Mouse (Mus musculus): ENCODE measurements around the gene Dupd1. TPM values are rescaled to one million over a fixed set of nuclear protein-coding genes. Genes with fewer than 3 reads are reported as not detected.
"Not testable (repeated sequence)": the region's sequence is repeated elsewhere in the genome, so short reads cannot be mapped to it uniquely, and the experiment has no call there.

The Dupd1 gene
- polyA plus RNA-seq, 1 experiment from 2014 or later, result not detected

DNA sequence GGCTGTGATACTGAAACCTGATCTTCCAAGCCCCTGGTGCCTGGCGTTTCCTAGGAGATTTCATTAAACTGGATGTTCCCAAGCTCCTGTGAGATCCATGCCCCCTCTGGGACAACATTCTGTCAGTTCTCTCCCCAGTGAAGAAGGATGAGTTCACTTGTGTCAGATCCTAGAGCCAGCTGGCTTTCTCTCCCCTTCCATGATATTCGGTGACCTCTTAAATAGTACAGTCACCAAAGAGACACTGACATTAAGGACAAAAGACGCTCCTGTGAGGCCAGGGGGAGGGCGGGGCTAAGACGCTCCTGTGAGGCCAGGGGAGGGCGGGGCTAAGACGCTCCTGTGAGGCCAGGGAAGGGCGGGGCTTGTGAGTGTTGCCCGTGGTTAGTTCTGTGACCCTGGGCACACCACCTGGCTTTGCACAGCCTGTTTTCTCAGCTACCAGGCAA is 31.7 kb downstream of the Dupd1 start:
- Histone ChIP-seq H3K27me3 (ENCODE audit: poor library complexity, severe bottlenecking) (peaks cover 25% of the 10 kb centered on the region), H3K36me3 (replicated peaks) (no peaks in the 10 kb centered on the region), H3K4me1 (peaks cover 75% of the 10 kb centered on the region), H3K27ac (peak overlapping the region; percentile 87), H3K9me3 (no peaks in the 10 kb centered on the region), H3K4me3 (peak overlapping the region; percentile 46)
- WGBS, result under 1% methylated on average over 9 of the region's 9 CpGs
- peak; percentile 86 for DNase-seq (ENCODE audit: extremely low spot score, low spot score)

DNA sequence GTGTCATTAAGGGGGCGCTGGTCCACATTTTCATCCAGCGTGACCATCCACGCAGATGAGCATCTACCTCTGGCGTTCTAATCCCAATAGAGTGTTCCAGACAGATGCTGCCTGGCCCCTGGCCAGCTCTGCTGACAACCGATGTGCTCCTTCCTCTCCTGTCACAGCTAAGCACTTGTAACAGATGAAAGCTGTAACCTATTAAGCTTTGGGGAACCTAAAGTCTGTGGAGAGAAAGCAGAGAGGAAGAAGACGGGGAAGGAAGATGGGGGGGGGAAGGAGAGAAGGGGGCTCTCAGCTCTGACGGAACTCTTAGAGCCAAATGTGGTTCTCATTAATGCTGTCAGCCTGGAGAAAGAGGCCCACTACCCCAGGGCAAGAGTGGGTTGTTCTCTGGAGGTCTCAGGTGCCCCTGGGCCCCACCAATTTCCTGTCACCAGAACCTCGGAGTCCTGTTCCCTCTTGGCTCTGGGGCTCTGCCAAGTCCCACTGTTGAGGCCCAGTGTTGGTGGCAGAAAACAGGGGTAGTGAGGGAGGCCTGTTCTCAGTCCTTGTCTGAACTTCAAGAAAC is 34.7 kb downstream of the Dupd1 start:
- H3K4me1 ChIP-seq, result peaks cover 62% of the 10 kb centered on the region
- H3K36me3 ChIP-seq (replicated peaks), result no peaks in the 10 kb centered on the region
- H3K27ac ChIP-seq, result peak overlapping the region; percentile 77
- H3K27me3 ChIP-seq (ENCODE audit: poor library complexity, severe bottlenecking), result no peaks in the 10 kb centered on the region
- no peak for DNase-seq (ENCODE audit: extremely low spot score, low spot score)
- 59% methylated on average over 8 of the region's 8 CpGs for WGBS
- H3K9me3 ChIP-seq, result no peaks in the 10 kb centered on the region
- H3K4me3 ChIP-seq, result no peak overlapping the region

DNA sequence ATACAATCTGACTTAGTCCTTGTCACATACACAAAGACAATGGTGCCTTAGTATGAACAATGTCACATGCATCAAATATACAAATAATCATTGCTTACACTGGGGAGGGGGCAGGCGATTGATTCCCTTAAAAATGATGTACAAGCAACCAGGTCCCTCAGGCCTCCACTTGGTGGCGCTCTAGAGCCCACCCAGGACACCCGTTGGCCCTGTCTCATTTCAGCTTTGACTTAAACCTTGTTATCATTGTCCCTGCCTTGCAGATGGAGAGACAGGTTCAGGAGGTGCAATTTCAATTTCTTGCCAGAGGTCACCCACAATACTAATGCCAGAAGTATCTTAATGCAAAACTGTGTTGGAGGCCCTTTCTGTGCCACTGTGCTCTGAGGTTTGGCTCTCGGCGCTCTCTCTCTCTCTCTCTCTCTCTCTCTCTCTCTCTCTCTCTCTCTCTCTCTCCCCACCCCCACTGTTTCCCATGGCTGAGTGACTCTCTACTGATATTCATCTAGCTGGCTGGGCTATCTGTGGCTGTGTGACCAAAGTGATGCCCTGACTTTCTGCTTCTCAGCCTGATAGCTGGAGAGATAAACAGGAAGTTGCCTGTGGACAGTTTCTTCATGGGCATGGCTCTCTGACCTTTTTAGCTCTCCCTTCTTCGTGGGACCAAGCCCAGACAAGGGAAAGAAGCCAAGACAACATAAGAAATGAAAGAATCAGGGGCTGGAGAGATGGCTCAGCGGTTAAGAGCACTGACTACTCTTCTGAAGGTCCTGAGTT is 35.7 kb downstream of the Dupd1 start:
- Histone ChIP-seq H3K4me3 (no peak overlapping the region), H3K4me1 (peaks cover 51% of the 10 kb centered on the region)
- WGBS, result 41% methylated on average over 7 of the region's 7 CpGs

DNA sequence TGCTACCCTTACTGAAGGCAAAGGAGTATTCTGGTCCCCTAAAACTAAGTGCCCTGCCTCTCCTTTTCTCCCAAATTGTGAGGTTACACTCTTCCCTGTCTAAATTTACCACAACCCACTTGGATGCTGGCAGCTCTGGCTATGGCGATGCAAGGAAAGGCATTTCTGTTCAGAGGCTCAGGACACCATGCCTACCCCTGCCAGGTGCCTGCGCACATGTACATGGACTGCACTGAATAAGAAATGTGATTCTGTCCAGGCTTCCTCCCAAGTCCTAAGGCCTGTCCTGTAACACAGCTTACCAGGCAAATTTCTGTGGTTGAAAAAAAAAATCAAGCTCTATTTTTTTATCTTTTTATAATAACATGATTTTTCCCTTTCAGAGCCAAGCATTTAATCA is 38.2 kb downstream of the Dupd1 start:
- no peak overlapping the region for H3K27ac ChIP-seq
- 0 out of 2 replicates have a peak, but pooled peaks cover 9% of the 10 kb centered on the region for H3K36me3 ChIP-seq (replicated peaks)
- WGBS, result 87% methylated on average over 2 of the region's 2 CpGs
- peaks cover 33% of the 10 kb centered on the region for H3K4me1 ChIP-seq
- H3K4me3 ChIP-seq, result no peak overlapping the region
- H3K27me3 ChIP-seq (ENCODE audit: poor library complexity, severe bottlenecking), result no peaks in the 10 kb centered on the region
- no peaks in the 10 kb centered on the region for H3K9me3 ChIP-seq
- DNase-seq (ENCODE audit: extremely low spot score, low spot score), result no peak

More for the DNA sequence above, 35.7 kb downstream of the Dupd1 start:
- H3K9me3 ChIP-seq, result no peaks in the 10 kb centered on the region
- peak overlapping the region; percentile 72; the same call in 1 of the 2 replicates for H3K27ac ChIP-seq
- peak; percentile 42 for DNase-seq (ENCODE audit: extremely low spot score, low spot score)
- no peaks in the 10 kb centered on the region for H3K27me3 ChIP-seq (ENCODE audit: poor library complexity, severe bottlenecking)
- no peaks in the 10 kb centered on the region for H3K36me3 ChIP-seq (replicated peaks)

DNA sequence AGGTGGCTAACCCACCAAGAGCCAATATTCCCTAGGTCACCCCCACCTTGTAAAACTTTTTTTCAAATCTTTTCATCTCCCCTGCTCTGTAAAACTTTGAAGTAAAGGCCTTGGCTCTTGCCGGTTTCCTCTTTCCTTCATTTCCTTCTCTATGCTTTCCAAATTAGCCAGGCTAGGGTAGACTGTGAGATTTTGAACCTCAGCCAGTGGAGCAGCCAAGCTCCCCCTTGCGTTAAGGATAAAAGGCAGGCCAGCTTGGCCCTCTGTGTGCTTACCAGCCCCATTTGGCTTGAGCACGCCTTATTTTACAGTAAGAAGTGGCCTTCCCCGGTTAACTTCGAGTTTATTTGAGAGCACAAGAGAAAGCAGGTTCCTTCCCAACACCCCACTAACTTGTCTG is 39.9 kb downstream of the Dupd1 start:
- WGBS, result 78% methylated on average over 5 of the region's 5 CpGs
- H3K36me3 ChIP-seq (replicated peaks), result peaks cover 26% of the 10 kb centered on the region
- DNase-seq (ENCODE audit: extremely low spot score, low spot score), result no peak
- peaks cover 21% of the 10 kb centered on the region for H3K4me1 ChIP-seq
- no peaks in the 10 kb centered on the region for H3K9me3 ChIP-seq
- H3K27ac ChIP-seq, result no peak overlapping the region
- no peak overlapping the region for H3K4me3 ChIP-seq
- H3K27me3 ChIP-seq (ENCODE audit: poor library complexity, severe bottlenecking), result no peaks in the 10 kb centered on the region

DNA sequence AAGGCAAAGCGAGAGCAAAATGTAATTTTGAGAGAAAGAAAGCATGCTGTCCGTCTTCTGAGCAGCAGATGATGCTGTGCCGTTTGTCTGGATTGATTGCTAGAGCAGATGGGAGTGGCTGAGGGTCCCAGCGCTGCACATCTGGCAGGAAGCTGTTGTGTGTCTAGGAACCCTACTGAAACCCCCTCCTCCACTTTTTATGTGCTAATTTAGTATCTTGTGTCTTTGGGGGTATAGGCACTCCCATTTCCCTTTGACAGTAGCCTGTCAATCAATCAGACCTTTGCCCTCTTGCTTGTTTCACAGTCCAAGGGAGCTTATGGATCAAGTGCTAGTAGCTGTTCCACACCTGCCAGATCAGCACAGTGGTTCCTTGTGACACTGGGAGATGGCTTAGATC is 41.3 kb downstream of the Dupd1 start:
- no peak overlapping the region for H3K27ac ChIP-seq
- WGBS, result 75% methylated on average over 4 of the region's 4 CpGs

DNA sequence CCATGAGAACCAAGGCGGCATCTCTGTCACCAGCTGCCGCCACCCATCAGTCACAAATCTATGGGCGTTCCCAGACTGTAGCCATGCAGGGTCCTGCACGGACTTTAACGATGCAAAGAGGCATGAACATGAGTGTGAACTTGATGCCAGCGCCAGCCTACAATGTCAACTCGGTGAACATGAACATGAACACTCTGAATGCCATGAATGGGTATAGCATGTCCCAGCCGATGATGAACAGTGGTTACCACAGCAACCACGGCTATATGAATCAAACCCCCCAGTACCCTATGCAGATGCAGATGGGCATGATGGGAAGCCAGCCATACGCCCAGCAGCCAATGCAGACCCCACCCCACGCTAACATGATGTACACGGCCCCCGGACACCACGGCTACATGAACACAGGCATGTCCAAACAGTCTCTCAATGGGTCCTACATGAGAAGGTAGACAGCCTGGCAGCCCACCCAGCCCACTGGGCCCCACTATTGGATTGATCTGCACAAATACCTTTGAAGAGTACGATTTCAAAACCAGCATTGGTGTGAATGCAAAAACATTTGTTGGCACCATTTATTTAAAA is 43.9 kb downstream of the Dupd1 start:
- not testable (repeated sequence) for DNase-seq (ENCODE audit: extremely low spot score, low spot score); H3K9me3 ChIP-seq; H3K27me3 ChIP-seq (ENCODE audit: poor library complexity, severe bottlenecking); H3K4me1 ChIP-seq; H3K4me3 ChIP-seq; H3K27ac ChIP-seq
- H3K36me3 ChIP-seq (replicated peaks), result peaks cover 65% of the 10 kb centered on the region
- 94% methylated on average over 15 of the region's 15 CpGs for WGBS

More for the DNA sequence above, 41.3 kb downstream of the Dupd1 start:
- no peak for DNase-seq (ENCODE audit: extremely low spot score, low spot score)
- no peak overlapping the region for H3K4me3 ChIP-seq
- H3K4me1 ChIP-seq, result peaks cover 12% of the 10 kb centered on the region; the same call in 1 of the 2 replicates
- peaks cover 40% of the 10 kb centered on the region for H3K36me3 ChIP-seq (replicated peaks)
- no peaks in the 10 kb centered on the region for H3K27me3 ChIP-seq (ENCODE audit: poor library complexity, severe bottlenecking)
- no peaks in the 10 kb centered on the region for H3K9me3 ChIP-seq

DNA sequence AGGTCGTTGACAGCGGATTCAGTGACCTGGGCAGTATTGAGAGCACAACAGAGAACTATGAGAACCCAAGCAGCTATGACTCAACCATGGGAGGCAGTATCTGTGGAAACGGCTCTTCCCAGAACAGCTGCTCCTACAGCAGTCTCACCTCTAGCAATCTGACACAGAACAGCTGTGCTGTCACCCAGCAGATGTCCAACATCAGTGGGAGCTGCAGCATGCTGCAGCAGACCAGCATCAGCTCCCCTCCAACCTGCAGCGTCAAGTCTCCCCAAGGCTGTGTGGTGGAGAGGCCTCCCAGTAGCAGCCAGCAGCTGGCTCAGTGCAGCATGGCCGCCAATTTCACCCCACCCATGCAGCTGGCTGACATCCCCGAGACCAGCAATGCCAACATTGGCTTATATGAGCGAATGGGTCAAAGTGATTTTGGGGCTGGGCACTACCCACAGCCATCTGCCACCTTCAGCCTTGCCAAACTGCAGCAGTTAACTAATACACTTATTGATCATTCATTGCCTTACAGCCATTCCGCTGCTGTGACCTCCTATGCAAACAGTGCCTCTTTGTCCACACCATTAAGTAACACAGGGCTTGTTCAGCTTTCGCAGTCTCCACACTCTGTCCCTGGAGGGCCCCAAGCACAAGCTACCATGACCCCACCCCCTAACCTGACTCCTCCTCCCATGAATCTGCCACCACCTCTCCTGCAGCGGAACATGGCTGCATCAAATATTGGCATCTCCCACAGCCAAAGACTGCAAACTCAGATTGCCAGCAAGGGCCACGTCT is 44.5 kb downstream of the Dupd1 start:
- DNase-seq (ENCODE audit: extremely low spot score, low spot score), result no peak
- H3K27me3 ChIP-seq (ENCODE audit: poor library complexity, severe bottlenecking), result no peaks in the 10 kb centered on the region
- H3K4me1 ChIP-seq, result 0 out of 2 replicates have a peak, but pooled peaks cover 6% of the 10 kb centered on the region
- no peak overlapping the region for H3K4me3 ChIP-seq
- H3K9me3 ChIP-seq, result no peaks in the 10 kb centered on the region
- 88% methylated on average over 11 of the region's 11 CpGs for WGBS
- peaks cover 72% of the 10 kb centered on the region for H3K36me3 ChIP-seq (replicated peaks)
- H3K27ac ChIP-seq, result no peak overlapping the region

DNA sequence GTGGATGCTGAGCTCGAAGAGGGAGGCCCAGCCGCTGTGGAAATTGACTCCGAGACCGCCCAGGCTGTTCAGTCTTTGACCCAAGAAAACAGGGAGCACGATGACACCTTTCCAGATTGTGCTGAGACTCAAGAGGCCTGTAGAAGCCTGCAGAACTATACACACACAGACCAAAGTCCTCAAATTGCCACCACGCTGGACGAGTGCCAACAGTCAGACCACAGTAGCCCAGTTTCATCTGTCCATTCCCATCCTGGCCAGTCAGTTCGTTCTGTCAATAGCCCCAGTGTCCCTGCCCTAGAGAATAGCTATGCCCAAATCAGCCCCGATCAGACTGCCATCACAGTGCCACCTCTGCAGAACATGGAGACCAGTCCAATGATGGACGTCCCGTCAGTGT is 45.2 kb downstream of the Dupd1 start:
- DNase-seq (ENCODE audit: extremely low spot score, low spot score), result no peak
- WGBS, result 96% methylated on average over 11 of the region's 11 CpGs
- H3K27ac ChIP-seq, result no peak overlapping the region
- H3K9me3 ChIP-seq, result no peaks in the 10 kb centered on the region
- H3K4me1 ChIP-seq, result 0 out of 2 replicates have a peak, but pooled peaks cover 6% of the 10 kb centered on the region
- H3K4me3 ChIP-seq, result no peak overlapping the region
- H3K36me3 ChIP-seq (replicated peaks), result peaks cover 78% of the 10 kb centered on the region
- no peaks in the 10 kb centered on the region for H3K27me3 ChIP-seq (ENCODE audit: poor library complexity, severe bottlenecking)

DNA sequence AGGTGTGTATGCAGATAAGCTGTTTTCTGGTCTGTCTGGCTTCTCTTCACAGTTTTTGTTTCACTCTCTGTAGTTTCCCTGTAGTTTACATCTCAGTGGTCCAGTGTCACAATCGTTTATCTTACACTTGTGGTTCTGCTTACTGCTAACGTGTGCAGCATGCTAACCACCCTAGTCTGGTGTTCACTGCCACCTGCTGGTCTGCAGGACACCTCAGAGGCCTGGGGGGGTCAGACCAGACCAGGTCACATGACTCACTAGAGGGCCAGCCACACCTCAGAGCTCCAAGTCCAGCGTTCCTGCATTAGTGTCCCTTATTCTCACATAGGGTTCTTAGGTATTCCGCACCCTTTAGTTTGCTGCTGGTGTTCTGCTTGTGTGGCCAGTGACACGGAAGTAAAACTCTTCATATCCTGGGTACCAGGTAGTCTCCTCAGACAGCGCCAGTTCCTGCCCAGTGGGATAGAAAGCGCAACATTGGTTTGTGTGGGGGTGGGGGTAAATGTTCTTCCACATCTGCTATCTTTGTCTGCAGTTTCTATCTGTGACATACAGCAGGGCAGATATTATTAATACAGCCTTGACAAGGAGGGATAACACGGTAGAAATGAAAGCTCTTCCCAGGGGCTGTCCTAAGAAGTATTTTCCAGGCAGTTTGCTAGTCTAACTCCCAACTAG is 51.8 kb downstream of the Dupd1 start:
- H3K4me3 ChIP-seq, result no peak overlapping the region
- no peaks in the 10 kb centered on the region for H3K27me3 ChIP-seq (ENCODE audit: poor library complexity, severe bottlenecking)
- H3K36me3 ChIP-seq (replicated peaks), result peaks cover 75% of the 10 kb centered on the region
- no peak overlapping the region for H3K27ac ChIP-seq
- DNase-seq (ENCODE audit: extremely low spot score, low spot score), result no peak
- peaks cover 19% of the 10 kb centered on the region for H3K4me1 ChIP-seq
- H3K9me3 ChIP-seq, result no peaks in the 10 kb centered on the region
- 87% methylated on average over 8 of the region's 8 CpGs for WGBS

DNA sequence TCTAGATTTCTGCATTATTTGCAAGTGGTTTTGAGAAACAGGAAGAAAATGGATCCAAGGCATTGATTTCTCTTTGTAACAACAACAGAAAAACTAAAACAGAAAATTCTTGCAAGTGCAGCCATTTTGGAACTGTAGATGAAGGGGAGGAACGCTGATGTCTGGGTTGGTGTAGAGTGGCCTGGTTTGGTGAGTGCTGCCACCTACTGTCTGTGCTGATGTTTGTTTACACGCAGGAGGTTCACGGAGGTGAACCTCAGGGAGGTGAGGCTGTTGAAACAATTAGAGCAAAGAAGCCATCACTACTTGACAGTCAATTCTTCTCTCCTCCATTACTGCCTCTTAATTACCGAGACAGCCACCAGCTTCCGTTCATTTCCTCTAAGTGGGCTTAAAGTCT is 54.7 kb downstream of the Dupd1 start:
- Histone ChIP-seq H3K36me3 (replicated peaks) (peaks cover 53% of the 10 kb centered on the region), H3K4me3 (no peak overlapping the region), H3K4me1 (peaks cover 35% of the 10 kb centered on the region), H3K27me3 (ENCODE audit: poor library complexity, severe bottlenecking) (no peaks in the 10 kb centered on the region), H3K27ac (no peak overlapping the region), H3K9me3 (no peaks in the 10 kb centered on the region)
- 35% methylated on average over 5 of the region's 5 CpGs for WGBS
- peak; percentile 50 for DNase-seq (ENCODE audit: extremely low spot score, low spot score)

DNA sequence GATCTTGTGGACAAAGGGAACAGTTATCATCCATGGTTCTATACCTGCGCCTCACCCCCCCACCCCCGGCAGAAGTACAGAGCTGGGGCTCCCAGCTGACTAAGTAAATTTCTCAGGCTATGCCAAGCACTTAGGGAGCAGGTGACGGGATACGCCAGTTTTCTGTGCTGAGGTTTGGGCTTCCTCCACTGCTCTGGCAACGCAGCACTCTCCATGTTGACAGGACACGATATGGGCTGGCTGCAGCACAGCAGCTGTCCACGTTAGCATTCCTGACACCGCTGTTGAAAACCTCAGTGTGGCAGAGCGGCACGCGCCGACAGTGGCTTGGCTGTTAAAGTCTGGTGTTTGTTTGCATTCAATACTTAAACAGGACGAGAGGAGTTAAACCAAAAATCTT is 55.2 kb downstream of the Dupd1 start:
- Histone ChIP-seq H3K4me3 (no peak overlapping the region), H3K4me1 (peaks cover 35% of the 10 kb centered on the region), H3K27ac (peak overlapping the region; percentile 8; the same call in 1 of the 2 replicates), H3K36me3 (replicated peaks) (peaks cover 52% of the 10 kb centered on the region), H3K9me3 (no peaks in the 10 kb centered on the region), H3K27me3 (ENCODE audit: poor library complexity, severe bottlenecking) (no peaks in the 10 kb centered on the region)
- WGBS, result 86% methylated on average over 13 of the region's 13 CpGs
- no peak for DNase-seq (ENCODE audit: extremely low spot score, low spot score)
